Mouse (Mus musculus) retina, postnatal 1 day (tissue): ENCODE results near the gene Fbxo21.

Experiments
- DNase-seq: peaks from one replicate; pipeline ENCODE4 v3.0.0-alpha.2; 2012

Fbxo21 gene

DNA sequence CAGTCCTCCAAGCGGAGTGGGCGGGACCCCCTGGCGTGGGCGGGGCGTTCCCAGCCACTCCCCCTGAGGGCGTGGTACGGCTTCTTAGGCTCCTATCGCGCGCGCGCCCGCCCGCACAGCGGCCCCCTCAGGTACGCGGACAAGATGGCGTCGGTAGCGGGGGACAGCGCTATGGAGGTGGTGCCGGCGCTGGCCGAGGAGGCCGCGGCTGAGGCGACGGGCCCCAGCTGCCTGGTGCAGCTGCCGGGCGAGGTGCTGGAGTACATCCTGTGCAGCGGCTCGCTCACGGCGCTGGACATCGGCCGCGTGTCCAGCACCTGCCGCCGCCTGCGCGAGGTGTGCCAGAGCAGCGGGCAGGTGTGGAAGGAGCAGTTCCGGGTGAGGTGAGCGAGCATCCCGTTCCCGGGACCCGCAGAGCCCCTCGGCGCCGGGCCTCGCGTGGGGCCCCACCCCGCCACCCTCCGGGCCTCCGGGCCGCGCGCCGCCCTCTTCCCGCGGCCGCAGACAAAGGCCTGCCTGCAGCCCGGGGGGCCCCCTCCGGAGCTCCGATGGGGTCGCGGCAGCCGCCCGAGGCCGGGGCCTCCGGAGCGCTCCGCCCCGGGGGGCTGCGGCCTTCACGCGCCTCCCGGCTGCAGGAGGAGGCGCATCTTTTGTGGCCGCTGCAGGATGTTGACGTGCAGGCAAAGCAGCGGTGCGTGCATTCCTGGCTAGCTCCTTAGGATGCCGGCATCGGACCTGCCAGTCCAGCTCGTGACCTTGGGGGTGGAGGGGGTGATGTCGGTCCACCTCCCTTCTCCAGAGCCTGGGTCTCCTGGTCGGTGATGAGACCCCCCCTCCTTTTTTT is at the start of gene Fbxo21:
TSS of gene Fbxo21 (plus strand) at position 74 of the 844 bp plus-strand sequence.
- peak; percentile 97 for DNase-seq

DNA sequence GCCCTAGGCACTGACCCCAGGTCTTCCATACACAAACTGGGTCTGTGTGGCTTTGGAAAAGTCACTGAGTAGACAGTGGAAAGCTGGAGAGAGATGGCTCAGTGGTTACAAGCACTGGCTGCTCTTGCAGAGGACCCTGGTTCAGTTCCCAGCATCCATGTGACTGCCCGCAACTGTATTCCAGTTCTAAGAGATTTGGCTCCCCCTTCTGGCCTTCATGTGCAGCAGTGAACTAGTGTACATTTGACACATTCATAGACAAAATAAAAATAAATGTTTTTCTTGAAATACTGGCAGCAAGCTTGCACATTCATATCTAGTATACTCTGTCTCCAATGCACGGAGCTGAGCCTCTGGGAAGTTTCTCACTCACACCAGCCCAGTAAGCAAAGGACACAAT is 48.0 kb upstream of the Fbxo21 start:
- no peak for DNase-seq

DNA sequence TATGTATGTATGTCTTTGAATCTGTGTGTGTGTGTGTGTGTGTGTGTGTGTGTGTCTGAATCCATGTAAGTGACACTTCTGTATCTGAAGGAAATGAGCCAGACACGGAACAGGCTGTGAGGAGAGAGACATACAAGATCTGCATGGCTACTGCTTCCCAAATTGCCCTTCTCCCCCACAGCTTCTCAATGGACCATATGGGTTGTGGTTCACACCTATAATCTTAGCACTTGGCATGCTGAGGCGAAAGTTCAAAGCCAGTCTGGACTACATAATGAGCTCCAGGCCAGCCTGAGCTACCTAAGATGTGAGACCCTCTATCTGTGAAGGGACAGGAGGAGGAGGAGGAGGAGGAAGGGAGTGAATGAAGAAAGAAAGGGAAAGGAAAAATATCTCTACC is 44.3 kb upstream of the Fbxo21 start:
- no peak for DNase-seq

DNA sequence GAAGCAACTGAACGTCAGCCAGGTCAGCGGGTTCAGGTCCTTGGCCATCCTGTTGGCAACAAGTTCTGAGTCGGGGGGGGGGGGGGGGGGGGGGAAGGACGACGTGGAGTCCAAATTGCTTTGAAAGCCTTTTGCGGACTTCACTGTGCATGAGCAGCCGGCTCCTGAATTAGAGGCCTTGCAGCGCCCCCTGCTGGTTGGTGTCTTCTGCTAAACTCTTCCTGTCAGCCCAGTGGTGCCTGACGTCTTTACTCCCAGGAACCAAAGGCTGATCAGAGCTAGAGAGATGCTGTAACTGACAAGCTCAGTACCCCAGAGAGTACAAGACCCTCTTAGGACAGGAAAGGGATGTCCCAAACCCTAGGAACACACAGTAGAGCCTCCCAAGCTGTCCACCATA is 43.7 kb upstream of the Fbxo21 start:
- DNase-seq: peak; percentile 88

DNA sequence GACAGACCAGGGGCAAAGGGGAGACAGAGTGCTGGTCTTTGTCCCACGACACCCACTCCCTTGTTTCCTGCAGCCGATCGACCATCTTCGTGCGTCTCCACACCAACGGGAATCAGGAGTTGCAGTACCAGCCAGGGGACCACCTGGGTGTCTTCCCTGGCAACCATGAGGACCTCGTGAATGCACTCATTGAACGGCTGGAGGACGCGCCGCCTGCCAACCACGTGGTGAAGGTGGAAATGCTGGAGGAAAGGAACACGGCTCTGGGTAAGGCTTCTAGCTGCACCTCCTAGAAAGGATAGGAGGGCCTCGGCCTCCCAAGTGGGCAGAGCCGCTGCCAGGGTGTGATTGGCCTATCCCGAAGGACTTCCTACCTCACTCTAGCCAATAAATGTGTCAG is 40.2 kb upstream of the Fbxo21 start:
- no peak for DNase-seq

DNA sequence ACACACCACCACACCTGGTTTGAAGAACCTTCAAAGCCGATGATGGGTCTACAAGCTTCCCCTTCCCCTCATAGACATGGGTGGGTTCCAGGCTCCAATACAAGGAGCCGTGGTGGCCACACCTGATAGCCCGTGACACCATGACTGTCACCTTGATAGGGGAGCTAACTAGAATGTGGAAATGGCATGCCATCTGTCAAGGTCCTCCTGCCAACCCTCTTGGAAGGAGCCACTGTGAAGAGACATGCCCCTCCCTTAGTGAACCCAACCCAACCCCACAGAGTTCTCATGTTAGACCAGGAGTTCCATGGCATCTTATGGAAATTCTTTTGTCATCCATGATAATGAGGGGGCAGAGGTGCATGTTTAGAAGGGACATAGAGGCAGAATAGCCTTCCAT is 39.3 kb upstream of the Fbxo21 start:
- no peak for DNase-seq

DNA sequence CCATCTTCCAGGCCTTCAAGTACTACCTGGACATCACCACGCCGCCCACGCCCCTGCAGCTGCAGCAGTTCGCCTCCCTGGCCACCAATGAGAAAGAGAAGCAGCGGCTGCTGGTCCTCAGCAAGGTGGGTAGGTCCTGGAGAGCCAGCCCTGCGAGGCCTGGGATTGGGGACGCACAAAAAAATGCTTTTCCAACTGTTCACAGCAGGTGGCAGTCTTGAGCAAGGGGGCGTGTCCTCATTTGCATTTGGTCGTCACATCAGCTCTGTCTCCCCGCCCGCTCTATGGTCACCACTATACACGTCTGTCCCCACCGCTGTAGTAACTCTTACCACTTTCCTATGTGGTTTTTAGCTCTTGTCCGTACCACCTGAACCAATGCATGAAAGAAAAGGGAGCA is 38.3 kb upstream of the Fbxo21 start:
- DNase-seq: peak; percentile 87

DNA sequence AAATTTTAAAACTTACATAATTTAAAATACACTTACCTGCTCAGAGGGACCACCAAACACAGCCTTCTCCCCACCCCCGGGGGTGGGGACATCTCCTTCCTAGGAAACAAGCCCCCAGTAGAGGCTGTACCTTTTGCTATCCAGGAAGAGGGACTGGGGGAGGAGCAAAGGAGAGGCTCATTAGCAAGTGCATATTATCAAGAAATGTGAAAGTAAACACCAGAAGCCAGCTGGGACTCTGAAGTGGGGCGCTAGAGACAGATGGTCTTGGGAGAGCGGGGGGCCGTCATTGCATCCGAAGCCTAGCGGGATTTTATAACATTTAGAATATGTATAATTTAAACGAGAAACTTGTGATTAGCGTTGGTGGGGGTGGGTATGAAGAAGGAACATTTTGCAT is 37.1 kb upstream of the Fbxo21 start:
- DNase-seq: no peak

DNA sequence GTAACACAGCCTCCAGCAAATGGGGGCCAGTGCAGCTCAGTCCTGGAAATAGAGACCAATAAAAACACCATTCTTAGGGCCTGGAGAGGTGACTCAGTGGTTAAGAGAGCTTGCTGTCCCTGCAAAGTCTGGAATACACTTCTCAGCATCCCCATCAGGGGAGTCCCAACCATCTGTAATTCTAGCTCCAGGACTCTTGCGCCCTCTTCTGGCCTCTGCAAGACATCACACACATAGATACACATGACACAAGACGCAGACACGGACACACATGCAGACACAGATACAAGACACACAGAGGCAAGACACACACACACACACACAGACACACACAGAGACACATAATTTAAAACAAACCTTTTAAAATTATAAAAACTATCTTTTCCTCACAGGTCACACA is 35.0 kb upstream of the Fbxo21 start:
- peak; percentile 26 for DNase-seq

DNA sequence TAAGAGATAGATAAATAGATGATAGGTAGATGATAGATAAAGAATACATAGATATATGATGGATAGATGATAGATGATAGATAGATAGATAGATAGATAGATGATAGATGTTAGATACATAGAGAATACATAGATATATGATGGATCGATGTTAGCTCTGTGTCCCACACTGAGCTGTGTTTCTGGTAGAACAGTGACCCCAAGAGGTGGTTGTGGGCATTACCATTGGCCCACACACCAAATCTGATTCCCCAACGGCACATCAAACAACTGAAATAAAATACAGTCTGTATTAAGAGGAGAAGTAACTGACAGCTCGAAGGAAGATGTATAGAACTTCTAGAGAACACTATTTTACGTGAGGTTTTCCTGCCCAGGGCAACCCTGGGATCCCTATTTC is 29.9 kb upstream of the Fbxo21 start:
- peak; percentile 56 for DNase-seq

DNA sequence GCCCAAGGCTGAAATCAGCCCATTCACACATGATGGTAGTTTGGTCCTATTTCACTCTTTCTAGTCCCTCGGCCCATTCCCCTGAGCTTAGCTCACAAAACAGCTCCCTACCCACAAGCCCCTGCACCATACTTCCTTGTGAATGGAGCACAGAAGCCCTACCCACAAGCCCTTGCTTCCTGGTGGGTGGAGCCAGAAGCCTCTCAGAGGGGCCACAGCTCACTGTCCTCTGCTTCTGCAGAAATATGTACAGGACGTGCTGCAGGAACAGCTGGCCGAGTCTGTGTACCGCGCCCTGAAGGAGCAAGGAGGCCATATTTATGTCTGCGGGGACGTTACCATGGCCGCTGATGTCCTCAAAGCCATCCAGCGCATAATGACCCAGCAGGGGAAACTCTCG is 27.1 kb upstream of the Fbxo21 start:
- DNase-seq: peak; percentile 18

DNA sequence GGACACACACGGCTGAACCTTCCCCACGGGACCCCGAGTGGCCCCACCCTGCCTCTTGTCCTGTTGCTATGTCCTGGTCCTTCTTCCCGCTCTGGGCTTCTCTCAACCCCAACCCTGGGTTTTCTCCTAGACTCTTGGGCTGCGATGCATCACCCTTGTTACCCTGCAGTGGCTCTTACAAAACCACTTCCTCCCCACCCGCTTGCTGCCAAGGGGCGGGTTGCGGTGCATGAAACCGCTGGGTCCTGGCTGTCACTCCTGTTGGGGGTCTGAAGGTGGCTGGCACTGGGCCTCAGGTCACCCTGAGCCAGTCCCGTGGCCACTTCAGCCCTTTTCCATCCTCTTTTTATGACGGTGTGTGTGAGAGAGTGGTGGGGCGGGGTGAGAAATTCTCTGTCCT is 22.6 kb upstream of the Fbxo21 start:
- no peak for DNase-seq

DNA sequence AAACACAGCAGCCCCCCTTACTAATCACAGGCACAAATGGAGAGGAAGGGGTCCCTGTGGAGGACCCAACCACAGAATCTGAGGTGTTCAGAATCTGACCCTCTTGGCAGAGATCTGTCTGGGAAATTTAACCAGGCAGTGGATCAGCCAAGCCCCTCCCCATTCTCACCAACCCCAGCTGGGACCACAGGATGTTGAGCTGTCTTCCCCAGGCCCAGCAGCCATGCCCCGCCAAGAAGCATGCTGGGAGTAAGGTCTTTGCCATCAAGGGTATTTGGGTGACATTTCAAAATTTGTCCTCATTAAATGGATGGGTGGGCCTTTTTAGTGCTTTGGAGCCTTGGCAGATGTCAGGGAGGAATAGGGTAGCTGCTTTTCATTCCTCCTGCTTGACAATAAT is 22.1 kb upstream of the Fbxo21 start:
- DNase-seq: no peak

DNA sequence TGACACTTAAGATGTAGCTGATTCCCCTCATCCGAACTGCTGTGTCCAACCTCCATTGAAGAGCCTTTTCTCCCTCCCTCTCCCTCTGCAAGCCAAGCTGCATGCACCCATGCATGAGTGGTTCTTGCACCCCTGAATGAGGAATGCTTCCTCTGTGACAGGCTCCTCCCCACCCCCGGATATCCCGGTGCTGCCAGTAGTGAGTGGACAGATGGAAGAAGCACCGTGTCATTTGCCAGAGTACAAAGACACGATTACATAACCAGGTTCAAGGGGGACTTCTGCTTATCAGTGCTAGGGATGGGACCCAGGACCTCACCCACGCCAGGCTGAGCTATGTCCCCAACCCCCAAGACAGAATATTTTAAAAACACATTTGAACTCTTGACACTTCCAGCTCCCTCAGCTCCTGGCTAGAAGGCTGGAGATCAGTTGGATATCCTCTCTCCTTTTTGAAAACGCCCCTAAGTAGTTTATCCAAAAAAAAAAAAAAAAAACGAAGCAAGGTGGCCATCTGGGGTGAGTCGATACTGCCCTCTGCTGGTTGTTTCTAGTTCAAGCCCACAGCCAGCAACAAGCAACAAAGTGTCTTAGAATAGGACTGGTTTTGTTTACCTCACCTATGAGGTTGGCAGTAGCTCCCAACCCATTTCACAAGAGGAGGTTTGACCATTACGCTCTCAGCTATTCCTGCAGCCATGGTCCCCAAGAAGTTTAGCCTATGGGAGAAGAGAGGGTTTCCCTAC is 20.7 kb upstream of the Fbxo21 start:
- DNase-seq: peak; percentile 71

DNA sequence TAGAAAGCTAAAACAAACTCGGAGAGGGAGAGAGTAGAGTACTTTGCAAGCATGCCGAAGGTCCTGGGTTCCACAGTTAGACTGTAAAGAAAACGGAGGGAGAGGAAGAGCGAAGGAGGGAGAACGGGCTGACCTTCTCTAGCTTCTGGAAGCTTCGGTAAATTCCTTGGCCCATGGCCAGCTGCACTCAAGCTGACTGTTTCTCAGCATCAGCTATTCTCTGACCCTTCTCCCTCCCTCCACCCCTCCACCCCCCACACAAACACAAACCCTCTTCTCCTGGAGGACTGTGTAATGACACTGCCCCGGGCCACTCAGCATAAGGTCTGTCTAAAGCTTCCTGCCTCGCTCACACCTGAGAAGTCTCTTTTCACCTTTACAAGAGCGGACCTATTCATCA is 11.8 kb upstream of the Fbxo21 start:
- DNase-seq: peak; percentile 54

DNA sequence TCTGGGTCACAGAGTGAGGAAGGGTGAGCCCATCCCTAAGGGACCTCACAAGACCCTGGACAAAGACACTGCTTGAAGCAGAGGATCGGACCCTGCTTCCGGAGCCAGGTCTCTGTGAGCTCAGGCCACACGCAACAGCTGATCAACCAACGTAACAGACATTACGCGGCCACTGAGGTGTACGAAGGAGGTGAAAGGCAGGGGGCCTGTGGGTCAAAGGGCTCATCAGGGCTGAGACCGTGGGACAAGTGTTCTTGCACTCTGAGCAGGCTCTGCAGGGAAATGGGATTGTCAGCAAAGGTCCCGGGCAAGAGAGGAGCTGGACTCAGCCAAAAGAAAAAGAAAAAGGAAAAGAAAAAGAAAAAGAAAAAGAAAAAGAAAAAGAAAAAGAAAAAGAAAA is 9.6 kb upstream of the Fbxo21 start:
- DNase-seq: no peak

DNA sequence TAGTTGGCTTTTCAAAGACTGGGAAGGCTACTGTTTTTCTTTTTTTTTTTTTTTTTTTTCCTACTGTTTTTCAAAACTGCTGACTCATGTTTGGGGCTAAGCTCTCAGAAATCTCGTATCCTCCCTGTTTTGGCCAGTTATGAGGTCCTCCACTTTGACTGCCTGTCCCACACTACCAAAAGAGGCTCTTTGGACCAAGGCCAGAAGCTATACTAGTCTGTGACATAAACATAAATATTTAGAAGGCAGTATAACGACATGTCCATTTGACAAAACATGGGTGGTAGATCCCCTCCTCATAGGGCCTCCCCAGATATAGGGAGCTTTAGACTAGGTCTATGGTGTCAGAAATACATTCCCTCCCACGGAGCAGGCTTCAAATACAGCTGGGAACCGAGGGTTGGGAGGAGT is 8.9 kb upstream of the Fbxo21 start:
- no peak for DNase-seq

DNA sequence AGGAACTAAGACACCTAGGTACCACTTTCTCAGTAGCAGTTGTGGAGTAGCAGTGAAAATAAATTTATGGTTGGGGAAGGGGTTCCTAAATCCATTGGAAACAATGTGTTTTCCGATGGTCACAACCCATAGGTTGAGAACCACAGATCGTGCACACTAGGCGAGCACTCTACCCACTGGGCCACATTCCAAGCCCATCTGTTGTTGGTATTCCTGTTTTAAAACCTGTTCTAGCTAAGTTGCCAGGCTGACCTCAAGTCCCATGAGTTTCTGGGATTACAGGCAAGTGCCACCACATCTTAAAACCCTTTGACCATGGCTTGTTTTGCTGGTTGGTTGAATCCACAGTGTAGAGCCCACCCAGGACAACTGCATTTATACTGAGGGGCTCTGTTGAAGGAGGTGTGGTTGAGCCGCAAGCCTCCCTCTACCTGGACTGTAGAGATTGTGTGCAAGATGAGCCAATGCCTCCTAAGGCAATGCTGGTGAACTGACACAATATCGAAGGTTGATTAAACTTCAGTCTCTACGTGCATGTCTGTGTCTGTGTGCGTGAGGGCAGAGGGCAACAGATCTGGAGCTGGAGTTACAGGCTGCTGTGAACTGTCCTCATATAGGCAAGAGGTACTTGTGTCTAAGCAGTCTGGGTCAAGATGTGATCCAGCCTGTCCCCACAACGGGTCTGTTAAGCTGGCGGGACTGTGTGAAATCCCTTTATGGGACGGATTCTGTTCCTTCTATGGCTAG is 6.7 kb upstream of the Fbxo21 start:
- no peak for DNase-seq

DNA sequence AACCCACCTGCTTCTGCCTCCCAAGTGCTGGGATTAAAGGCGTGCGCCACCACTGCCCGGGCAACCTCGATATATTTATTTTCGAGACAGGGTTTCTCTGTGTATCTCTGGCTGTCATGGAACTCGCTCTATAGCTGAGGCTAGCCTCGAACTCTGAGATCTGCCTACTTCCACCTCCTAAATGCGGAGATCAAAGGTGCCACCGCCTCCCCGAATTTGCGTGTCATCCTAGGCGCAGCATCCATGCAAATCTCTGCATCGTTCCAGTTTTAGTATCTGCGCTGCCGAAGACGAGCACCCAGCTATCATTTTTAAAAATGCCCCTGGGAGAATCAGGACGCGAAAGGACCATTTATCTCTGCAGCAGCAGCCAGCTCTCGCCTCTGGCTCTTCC is 270 bp upstream of the Fbxo21 start:
- no peak for DNase-seq

DNA sequence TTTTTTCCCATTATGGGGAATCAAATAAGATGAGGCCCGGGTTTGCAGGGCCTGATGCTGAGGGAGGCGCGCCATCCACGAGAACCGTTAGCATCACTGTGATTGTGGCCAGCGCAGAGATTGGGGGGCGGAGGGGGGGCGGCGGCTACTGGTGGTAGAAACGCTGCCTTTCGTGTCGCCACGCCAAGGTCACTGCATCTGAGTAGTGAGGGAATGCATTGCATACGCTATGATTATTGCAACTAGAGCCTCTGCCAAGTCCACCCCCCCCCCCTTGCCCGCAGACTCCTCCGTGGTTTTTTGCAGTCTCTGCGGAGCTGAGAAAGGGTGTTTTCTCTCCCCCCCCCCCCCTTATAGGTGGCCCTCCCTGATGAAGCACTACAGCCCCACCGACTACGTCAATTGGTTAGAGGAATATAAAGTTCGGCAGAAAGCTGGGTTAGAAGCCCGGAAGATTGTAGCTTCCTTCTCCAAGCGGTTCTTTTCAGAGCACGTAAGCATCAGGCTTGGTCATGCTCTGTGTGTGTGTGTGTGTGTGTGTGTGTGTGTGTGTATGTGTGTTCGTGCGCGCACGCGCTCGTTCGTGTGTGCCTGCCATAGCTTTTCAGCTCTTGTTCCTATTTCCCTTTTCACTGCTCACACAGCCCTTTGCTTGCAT is 1.1 kb downstream of the Fbxo21 start:
- DNase-seq: peak; percentile 56

DNA sequence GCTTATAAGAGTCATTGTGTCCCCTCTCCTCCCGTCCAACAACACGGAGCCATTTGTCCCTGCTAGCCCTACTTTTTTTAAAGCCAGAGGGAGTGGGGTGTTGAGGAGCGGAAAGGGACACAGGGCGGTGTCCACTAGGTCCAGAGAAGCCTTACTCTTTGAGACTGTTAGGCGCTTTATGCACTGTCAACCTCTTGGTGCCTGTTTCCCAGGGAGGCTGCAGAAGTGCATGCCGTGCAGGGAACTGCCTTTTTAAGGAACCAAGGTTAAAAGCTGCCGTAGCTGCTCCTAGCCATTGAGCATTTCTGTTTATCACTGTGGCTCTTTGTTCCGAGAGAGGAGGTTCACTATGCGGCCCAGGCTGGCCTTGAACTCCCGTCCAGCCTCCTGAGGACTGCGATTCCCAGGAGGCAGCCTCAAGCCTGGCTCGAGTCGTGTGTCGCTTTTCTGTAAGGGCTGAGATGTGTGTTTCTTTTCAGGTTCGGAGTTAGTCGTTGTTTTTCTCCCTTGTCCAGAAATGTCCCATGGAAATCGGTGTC is 1.7 kb downstream of the Fbxo21 start:
- DNase-seq: no peak

DNA sequence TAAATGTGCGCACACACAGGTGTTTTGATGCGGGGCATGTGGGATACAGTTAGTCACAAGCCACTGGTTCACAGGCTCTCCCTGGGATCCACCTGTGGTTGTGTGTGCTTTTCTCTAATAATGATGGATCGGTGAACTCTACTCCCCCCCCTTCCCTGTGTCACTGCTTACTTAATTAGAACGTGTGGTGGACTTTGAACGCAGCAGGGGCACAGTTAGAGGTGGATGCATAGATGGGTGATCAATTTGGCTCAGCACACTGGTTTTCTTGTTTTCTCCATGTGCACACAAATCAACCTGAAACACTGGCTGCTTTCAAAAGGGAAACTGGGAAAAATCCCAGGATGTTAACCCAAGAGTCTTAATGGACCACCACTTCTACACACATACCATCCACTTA is 2.6 kb downstream of the Fbxo21 start:
- no peak for DNase-seq

DNA sequence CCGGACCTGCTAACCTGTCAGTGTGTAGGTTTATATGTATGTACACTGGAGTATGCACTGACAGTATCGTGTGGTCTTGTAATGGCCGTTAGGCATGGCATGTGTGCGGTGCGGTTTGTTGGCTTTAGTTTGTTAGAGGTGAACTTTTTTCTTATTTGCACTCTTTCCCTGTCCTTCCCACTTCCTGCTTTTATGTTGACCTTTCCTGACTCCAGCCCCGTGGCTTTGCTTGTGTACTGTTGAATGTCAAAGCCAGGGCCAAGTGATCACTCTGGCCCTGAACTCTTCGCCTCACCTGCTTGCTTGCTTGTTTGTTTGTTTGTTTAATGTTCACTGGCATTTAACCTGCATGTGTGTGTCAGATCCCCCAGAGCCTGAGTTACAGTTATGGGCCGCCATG is 4.4 kb downstream of the Fbxo21 start:
- no peak for DNase-seq
